Mouse (Mus musculus) stomach, postnatal 0 days (tissue): ENCODE data around the gene Kcna7. TPM values are rescaled to one million over a fixed set of nuclear protein-coding genes. Genes with fewer than 3 reads are reported as not detected.

ENCODE experiments used
- ATAC-seq: fragments of 200-750 bp; cut with Nextera tagmentation; 2 replicates; pipeline ENCODE4 v1.8.0; 2017; ENCODE audit not compliant: low FRiP score, low TSS enrichment
- DNase-seq: peaks from one replicate; pipeline ENCODE4 v3.0.0-alpha.2; 2016; ENCODE audit warnings: low spot score
- H3K27ac ChIP-seq: fragments of 300-500 bp; sonication (generic); replicated peaks from 2 replicates; pipeline ENCODE4 v1.5.1; 2014; ENCODE audit warnings: mild to moderate bottlenecking, control low read depth
- H3K27me3 ChIP-seq: fragments of 300-500 bp; sonication (generic); 2 replicates; pipeline ENCODE4 v1.6.1; 2014; ENCODE audit warnings: low read length; ENCODE audit not compliant: control insufficient read depth, insufficient read depth
- H3K36me3 ChIP-seq: fragments of 300-500 bp; sonication (generic); 2 replicates; pipeline ENCODE4 v1.6.1; 2014; ENCODE audit warnings: low read length, mixed read lengths; ENCODE audit not compliant: control insufficient read depth, insufficient read depth
- H3K4me1 ChIP-seq: fragments of 300-500 bp; sonication (generic); replicated peaks from 2 replicates; pipeline ENCODE4 v1.6.1; 2014; ENCODE audit warnings: antibody characterized with exemption; ENCODE audit not compliant: control insufficient read depth, insufficient read depth
- H3K4me2 ChIP-seq: fragments of 300-500 bp; sonication (generic); replicated peaks from 2 replicates; pipeline ENCODE4 v1.6.1; 2014; ENCODE audit warnings: low read depth, mild to moderate bottlenecking, control low read depth, moderate library complexity
- H3K4me3 ChIP-seq: fragments of 300-500 bp; sonication (generic); 2 replicates; pipeline ENCODE4 v1.5.1; 2014; ENCODE audit warnings: low read depth, low read length, control low read depth
- H3K9ac ChIP-seq: fragments of 300-500 bp; sonication (generic); 2 replicates; pipeline ENCODE4 v1.6.1; 2014; ENCODE audit warnings: mild to moderate bottlenecking, low read length, control low read depth, mixed read lengths
- H3K9me3 ChIP-seq: fragments of 300-500 bp; sonication (generic); 2 replicates; pipeline ENCODE4 v1.6.1; 2016; ENCODE audit warnings: low read length; ENCODE audit not compliant: control insufficient read depth
- CTCF ChIP-seq: IDR thresholded peaks from 2 replicates; pipeline ENCODE4 v1.5.1; 2016; ENCODE audit warnings: antibody characterized with exemption, low read depth, mild to moderate bottlenecking, moderate library complexity
- EP300 ChIP-seq: optimal IDR thresholded peaks from 2 replicates; pipeline ENCODE3; 2016; ENCODE audit warnings: antibody characterized with exemption
- WGBS: fragments of 180-500 bp; shearing (Covaris S2); extraction: QIAGEN DNeasy Blood & Tissue Kit; methylation state at CpG from one replicate; pipeline ENCODE4 v1.1.7; 2014; 5-methylcytosine and 5-hydroxymethylcytosine counted together
- polyA plus RNA-seq: library from polyadenylated mRNA; unstranded; fragments of >200 nt; fragmentation: Nextera tagmentation; extraction: Ambion mirVana; gene quantifications from 2 replicates; pipeline ENCODE4 v1.2.1, GENCODE M21; 2015

Gene Kcna7
- polyA plus RNA-seq, 1 experiment from 2014 or later = 0.17 TPM

DNA sequence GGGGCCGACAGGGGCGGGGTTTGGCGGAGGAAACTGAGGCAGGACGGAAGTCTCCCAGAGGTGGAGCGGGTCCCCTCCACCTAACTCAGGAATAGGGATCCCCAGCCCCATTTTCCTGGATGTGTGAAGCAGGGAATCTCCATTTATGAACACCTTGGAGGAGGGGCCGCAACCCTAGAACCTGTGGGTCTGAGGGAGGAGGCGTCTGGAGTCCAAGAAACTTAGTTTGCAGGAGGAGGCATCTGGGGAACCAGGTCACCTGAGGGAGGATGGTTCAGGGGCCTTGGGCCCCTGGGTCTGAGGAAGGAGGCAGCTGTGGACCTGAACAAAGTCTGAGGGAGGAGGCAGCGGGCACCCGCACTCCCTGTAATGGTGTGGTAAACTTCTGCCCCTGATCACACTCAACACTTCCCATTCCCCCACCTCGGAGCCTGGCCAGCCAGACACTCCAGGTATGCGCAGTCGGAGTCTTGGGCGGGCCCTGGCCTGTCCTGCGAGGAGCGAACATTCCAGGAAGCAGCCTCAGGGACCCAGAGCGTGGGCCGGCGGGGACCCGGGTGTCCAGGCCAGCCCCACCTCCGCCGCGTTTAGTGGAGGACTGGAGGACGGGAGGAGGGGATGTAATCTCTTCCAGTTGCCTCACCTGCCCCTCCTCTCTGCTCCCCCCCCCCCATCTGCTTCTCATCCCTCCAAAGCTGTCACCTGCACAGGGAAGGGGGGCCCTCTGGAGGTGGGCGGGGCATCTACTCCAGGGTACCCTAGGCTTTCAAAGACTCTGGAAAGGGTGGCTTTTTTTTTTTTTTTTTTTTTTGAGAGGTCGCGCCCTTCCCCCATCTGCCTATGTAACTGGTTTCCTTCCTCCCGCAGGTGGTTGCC is 8.6 kb downstream of the Kcna7 start:
- Histone ChIP-seq H3K27me3 (no peaks in the 10 kb centered on the region), H3K9me3 (no peaks in the 10 kb centered on the region), H3K9ac (peak overlapping the region; percentile 54), H3K4me3 (peak overlapping the region; percentile 54), H3K36me3 (no peaks in the 10 kb centered on the region), H3K27ac (peak overlapping the region; percentile 30), H3K4me2 (peak overlapping the region; percentile 95), H3K4me1 (no peaks in the 10 kb centered on the region)
- WGBS = 3% methylated on average over 25 of the region's 27 CpGs
- DNase-seq (peak; percentile 43), ATAC-seq (peak; percentile 36; the same call in 1 of the 2 replicates)
- TF ChIP-seq CTCF (no peak), EP300 (no peak)

DNA sequence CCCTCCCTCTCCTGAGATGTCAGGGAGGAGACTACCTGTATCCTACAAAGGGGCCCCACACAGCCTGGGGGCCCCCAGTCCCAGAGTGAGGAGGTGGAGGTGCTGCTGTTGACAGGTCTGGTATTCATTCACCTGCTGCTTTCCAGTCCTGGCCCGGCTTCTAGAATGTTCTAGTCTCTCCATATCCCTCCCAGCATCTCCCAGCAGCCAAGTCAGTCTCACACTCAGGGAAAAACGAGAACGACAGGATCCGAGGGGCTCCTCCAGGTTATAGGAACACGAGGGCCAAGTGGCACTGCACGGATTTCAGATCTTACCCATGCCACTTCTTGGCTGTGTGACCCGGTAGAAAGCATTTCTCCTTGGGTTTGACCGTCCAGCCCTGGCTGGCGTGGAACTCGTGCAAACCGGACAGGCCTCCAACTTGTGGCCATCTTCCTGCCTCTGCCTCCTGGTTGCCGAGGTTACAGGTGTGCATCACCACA is 9.3 kb downstream of the Kcna7 start:
- WGBS = 57% methylated on average over 12 of the region's 12 CpGs
- no peak overlapping the region for H3K4me3 ChIP-seq

DNA sequence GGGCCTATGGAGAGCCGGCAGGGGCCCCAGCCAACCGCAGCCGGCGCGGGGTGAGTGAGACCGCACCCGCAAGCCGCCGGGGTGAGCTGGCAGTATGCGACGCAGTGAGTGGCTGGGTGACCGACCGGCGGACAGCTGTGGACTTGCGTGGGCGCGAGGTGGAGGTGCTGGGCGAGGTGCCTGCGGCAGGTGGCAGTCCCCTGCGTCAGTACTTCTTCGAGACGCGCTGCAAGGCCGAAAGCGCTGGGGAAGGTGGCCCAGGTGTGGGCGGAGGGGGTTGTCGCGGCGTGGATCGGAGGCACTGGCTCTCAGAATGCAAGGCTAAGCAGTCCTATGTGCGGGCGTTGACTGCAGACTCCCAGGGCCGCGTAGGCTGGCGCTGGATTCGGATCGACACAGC is 10.2 kb downstream of the Kcna7 start:
- Histone ChIP-seq H3K27ac (no peak overlapping the region), H3K4me3 (0 out of 2 replicates have a peak overlapping the region, but pooled peaks have one; percentile 6), H3K27me3 (no peaks in the 10 kb centered on the region), H3K9ac (no peak overlapping the region), H3K4me2 (peak overlapping the region; percentile 29), H3K9me3 (no peaks in the 10 kb centered on the region), H3K4me1 (no peaks in the 10 kb centered on the region), H3K36me3 (no peaks in the 10 kb centered on the region)
- DNase-seq (peak; percentile 56), ATAC-seq (no peak)
- TF ChIP-seq EP300 = no peak
- no peak for TF ChIP-seq CTCF
- WGBS = 26% methylated on average over 37 of the region's 37 CpGs

More for the DNA sequence above, 9.3 kb downstream of the Kcna7 start:
- H3K27me3 ChIP-seq = no peaks in the 10 kb centered on the region
- no peaks in the 10 kb centered on the region for H3K9me3 ChIP-seq
- ATAC-seq = no peak
- H3K27ac ChIP-seq = no peak overlapping the region
- no peak overlapping the region for H3K9ac ChIP-seq
- no peaks in the 10 kb centered on the region for H3K4me1 ChIP-seq
- no peak for DNase-seq
- H3K4me2 ChIP-seq = no peak overlapping the region
- TF ChIP-seq EP300 (no peak), CTCF (no peak)
- no peaks in the 10 kb centered on the region for H3K36me3 ChIP-seq

DNA sequence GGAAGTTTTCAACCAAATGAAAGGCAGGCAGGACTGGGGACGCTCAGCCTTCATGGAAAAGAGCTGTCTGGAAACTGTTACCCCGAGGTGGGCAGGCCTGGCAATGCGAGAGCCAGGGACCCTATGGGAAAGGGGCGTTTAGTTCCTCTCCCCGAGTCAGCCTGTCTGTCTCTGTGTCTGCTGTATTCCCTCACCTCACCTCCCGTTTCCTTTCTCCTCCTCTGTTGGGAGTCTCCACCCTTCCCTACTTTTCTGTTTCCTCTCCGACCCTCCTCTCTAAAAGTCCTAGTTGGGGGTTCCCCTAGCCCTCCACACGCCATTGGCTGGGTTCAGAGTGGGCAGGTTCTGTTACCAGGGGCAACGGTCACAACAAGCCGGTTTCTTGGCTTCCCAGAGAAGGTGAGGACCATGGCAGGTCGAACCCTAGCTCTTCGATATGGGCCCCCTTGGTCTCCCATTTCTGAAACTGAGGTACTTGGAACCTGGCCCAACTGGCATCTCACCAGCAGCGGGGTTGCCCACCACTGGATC is 12.6 kb downstream of the Kcna7 start:
- H3K4me3 ChIP-seq = no peak overlapping the region
- no peaks in the 10 kb centered on the region for H3K27me3 ChIP-seq
- ATAC-seq (no peak), DNase-seq (no peak)
- no peak overlapping the region for H3K27ac ChIP-seq
- H3K9ac ChIP-seq = no peak overlapping the region
- TF ChIP-seq CTCF (no peak), EP300 (no peak)
- H3K9me3 ChIP-seq = no peaks in the 10 kb centered on the region
- peaks cover 15% of the 10 kb centered on the region for H3K36me3 ChIP-seq
- no peak overlapping the region for H3K4me2 ChIP-seq
- no peaks in the 10 kb centered on the region for H3K4me1 ChIP-seq
- 7% methylated on average over 13 of the region's 13 CpGs for WGBS

DNA sequence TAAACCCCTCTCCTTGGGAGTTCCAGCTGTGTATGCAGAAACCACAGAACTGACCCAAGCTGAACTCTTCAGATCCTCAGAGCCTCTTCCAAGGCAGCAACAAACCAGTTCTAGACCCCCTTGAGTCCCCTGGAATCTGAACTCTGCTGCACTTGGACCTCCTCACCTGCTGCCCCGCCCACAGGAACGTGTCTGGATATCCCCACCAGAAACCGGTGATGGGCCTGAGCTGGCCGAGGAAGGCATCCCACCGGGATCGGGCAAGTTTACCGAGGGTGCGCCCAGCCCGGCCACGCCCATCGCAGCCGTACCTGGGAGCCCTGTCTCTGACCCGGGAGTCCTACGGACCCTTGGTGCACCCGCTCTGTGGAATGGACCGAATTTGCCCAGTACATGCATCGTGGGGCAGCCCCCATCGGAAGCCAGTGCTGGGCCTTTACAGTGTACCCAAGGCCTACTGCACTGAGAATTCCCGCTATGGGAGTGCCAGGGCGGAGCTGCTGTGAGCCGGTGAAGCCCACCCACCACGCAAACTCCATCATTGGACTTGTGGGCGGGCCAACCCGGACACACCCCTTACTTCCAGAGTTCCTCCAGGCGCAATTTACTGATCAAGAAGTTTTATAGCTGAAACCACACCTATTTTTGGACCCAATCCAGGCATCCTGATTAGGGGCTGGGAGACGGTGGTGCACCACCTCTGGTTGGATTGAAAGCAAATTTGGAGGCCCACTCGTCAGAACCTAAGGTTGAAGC is 14.6 kb downstream of the Kcna7 start:
- no peaks in the 10 kb centered on the region for H3K4me1 ChIP-seq
- no peak overlapping the region for H3K4me3 ChIP-seq
- H3K4me2 ChIP-seq = no peak overlapping the region
- no peak overlapping the region for H3K27ac ChIP-seq
- TF ChIP-seq CTCF (no peak), EP300 (no peak)
- H3K9ac ChIP-seq = no peak overlapping the region
- DNase-seq = peak; percentile 35
- ATAC-seq = no peak
- H3K36me3 ChIP-seq = peaks cover 26% of the 10 kb centered on the region
- WGBS = 16% methylated on average over 26 of the region's 27 CpGs
- no peaks in the 10 kb centered on the region for H3K9me3 ChIP-seq
- H3K27me3 ChIP-seq = no peaks in the 10 kb centered on the region
